Mouse (Mus musculus) left cerebral cortex, postnatal 14 days (tissue): ENCODE results near the gene Ugt1a10. TPM values are rescaled to one million over a fixed set of nuclear protein-coding genes. Genes with fewer than 3 reads are reported as not detected.

Experiments
- DNase-seq, 2 experiments: peaks; one replicate each; pipeline ENCODE4 v3.0.0; 2021 to 2022; ENCODE audit warnings: low spot score in 2 of 2, mixed read lengths in 1 of 2
- intact Hi-C: fragments of 180-260 bp; cut with DNase I; formaldehyde crosslinking; loops from one replicate; pipeline ENCODE4 v1.15.1; 2025
- microRNA-seq, 2 experiments: library from miRNA; unstranded; fragments of <30 nt; microRNA quantifications; one replicate each; pipeline ENCODE4 v1.2.0; 2022
- total RNA-seq, 2 experiments: library from RNA; stranded (reverse); gene quantifications; 2 replicates each; pipeline ENCODE4 v1.2.3; 2021

Ugt1a10 gene
- total RNA-seq, 2 experiments from 2014 or later, result not detected

DNA sequence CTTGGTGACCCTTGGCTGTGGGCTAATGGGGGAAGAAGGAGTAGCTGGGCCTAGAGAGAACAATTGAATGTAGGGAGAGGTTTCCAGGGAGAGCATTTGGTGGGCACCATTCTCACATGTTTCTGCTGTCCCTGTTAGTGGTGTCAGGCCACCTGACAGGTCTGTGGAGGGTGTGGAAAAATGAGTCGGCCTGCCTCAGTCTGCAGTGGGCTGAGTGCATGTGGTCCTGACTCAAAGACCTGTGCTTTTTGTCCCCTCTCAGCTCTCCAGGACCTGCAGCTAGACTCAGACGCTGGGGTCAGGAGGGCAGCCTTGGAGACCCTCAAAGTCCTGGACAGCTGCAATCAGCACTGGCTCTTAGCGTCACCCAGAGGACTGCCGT, 204.4 kb downstream of the Ugt1a10 start:
- DNase-seq, result no peak
- intact Hi-C loops, result loop anchor here (2.0 kb wide), 1 partner anchor 21 kb away; no protein-coding TSS in a partner anchor

DNA sequence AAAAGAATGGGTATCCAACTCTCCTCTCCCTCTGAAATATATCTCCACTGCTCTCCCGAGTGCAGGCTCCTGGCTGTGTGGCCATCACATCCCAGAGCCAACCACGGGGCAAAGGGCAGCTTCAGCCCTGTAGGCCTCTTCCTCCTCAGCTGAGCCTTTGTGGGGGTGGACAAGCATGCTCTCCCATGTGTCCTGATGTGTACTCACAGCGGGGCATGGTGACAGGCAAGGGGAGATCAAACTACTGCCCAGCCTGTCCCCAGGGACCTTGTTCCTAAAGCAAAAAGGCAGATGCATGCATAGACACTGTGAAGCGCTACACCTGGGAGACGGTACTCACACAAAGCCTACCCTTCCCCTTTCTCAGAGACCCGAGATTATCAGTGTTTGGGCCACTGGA, 204.9 kb downstream of the Ugt1a10 start:
- no peak for DNase-seq
- intact Hi-C loops, result loop anchor here (2.0 kb wide), 1 partner anchor 21 kb away; no protein-coding TSS in a partner anchor

DNA sequence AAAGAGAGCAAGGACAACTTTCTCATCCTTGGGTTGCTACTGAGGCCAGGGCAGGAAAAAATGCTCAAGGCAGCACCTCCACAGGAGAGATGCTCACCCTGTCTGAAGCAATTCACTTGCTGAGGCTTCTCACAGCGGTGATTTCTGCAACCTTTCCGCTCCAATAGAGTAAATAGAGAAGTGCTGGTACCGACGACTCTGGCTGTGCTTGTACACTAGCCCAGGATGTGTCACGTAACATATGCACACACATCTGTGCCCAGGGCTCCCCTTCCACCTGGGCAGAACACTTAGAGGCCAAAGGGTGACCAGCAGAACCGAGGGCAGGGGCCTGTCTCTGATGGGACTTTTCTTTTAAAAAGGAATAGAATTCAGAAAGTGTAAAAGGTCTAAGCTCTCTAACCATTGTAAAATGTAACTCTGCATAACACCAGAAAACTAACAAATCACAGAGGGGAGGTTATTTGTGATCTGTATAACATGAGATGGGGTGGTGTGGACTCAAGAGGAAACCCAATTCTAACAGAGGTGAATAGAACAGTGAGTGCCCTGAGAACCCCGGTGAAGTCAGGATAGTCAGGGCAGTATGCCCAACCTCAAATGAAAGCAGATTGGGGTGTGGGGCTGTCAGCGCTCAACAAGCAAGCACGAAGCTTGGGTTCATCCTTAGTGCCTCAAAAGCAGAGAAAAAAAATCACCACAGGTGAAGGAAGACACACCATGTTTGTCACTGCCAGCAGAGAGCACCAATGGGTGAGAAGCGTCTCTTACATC, 205.6 kb downstream of the Ugt1a10 start:
- no peak for DNase-seq
- intact Hi-C loops, result loop anchor here (2.0 kb wide), 1 partner anchor 20 kb away; no protein-coding TSS in a partner anchor

DNA sequence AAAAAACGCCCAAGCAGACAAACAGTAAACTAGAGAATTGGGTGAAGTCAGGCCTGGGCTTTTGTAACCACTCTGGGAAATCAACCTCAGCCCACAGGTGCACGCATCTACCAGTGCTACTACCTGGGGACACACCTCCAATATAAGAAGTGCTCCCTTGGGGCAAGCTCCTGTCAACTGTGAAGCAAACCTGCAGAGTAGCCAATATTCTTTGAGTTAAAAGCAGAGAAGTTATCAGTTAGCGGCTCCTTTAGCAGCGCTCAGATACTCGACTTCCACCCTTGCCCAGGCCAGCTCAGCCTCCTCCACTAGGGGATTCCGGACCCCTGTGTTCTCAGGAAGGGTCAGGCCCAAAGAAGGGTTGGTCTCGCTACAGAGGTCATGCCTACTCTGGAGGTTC, 206.5 kb downstream of the Ugt1a10 start:
- no peak for DNase-seq
- intact Hi-C loops, result loop anchor here (2.0 kb wide), 1 partner anchor 19 kb away; no protein-coding TSS in a partner anchor

DNA sequence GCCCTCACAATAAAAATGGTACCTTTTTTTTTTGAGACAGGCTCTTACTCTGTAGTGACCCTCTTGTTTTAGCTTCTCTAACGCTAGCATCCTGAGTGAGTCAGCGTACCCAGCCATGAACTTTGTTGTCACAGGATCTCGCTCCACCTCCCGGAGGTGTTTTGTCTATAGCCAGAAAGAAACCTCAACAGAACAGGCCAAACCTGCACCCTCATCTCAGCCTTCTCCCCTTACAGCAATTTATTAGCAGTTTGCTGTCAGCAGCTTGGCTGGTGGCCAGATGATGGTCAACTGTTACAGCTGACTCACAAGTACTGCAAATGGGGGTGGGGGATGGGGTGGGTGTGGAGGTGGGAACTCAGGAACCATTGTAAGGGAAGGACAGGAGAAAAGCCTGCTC, 207.1 kb downstream of the Ugt1a10 start:
- no peak for DNase-seq
- intact Hi-C loops, result no loop called here

DNA sequence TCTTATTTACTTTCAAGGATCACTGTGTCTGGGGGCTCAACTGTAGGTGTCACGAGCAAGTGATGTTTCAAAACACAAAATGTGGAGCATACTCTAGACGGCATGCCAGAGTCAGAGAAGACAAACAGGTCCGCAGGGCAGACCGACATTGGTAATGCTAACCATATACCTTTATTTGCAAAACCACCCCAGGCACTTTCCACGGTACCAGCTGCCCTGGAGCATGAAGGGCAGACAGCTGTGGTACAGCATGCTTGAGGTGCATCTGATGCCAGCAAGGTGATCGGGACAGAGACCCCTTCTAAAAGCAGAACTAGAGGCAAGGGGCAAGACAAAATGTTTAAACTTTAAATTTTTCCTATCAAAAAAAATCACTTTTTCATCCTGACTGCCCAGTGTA, 207.8 kb downstream of the Ugt1a10 start:
- intact Hi-C loops, result no loop called here
- no peak for DNase-seq

DNA sequence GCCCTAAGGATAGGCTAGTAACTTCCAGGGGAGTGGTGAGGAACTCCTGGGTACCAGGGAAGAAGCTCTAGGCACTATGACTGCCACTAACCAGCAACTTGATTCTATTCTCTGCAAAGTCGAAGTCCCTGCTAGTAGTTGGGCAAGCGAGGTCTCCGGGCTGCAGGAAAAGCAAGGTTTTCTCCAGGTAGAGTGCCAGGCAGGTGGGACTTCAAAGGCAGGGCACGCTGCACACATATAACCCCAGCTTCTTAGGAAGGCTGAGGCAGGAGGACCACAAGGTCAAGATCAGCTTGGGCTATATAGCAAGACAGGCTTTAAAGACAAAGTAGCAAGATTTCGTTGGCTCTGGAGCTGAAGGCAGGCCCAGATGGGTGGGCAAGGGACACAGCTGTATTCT, 208.6 kb downstream of the Ugt1a10 start:
- intact Hi-C loops, result no loop called here
- no peak for DNase-seq

DNA sequence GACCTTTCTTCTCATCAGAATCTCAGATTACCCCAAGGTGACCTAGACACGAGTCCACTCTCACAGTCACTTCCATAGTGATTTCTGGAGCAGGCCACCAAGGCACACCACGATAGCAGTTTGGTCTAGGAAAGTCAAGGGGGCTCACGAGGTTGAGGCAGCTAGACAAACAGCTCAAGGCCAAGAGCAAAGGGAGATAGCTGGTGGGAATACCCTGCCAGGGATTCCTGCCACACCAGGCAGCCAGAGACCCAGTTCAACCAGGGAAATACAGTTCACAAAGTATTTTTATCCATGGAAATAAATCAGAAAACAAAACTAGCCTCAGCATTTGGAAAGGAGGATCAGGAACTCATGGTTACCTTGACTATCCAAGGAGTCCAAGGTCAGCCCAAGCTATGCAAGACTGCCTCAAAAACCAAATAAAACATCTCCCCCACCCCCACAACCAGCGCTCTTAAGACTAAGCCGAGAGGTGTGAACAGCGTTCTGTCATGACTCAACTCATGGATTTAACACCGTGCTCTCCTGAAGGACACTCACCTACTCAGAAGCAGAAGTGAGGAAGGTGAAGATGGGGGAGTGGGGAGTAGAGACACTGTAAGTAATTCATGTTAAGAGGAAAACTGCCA, 209.2 kb downstream of the Ugt1a10 start:
- DNase-seq, result no peak
- intact Hi-C loops, result no loop called here

DNA sequence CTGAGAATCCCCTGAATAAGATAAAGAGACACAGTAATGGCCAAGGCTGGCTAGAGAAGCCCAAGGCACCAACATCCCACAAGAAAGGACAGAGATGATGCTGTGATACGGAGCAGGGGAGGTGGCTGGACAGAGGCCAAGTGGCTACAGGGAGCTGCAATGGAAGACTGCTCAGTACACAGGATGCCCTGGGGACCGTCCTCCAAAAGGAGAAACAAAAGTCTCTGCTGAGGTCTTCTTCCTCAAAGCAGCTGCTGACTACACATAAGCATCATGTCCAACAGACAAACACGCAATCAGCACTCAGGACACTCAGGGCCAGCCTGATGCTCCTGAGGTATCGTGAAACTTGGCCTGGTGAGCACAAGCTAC, 209.7 kb downstream of the Ugt1a10 start:
- no peak for DNase-seq
- intact Hi-C loops, result no loop called here

DNA sequence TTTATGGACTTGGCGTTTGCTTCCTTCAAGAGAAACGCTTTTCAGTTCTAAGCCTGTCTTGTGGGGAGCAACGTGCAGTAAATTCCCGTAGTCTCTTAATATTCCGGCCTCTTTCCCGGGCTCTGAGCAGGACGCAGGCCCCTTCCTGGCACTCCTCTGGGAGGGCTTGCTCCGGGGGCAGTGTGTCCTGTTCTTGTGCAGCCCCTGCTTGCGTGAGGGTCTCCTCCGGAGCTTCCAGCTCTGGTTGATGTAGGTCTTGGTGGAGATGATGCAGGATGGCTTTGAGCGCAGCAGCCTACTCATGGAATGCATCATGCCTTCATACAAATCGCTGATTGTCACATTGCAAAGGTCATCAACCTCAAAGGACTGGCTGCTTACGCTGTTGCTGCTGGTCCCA, 210.9 kb downstream of the Ugt1a10 start:
- no peak for DNase-seq
- intact Hi-C loops, result no loop called here

DNA sequence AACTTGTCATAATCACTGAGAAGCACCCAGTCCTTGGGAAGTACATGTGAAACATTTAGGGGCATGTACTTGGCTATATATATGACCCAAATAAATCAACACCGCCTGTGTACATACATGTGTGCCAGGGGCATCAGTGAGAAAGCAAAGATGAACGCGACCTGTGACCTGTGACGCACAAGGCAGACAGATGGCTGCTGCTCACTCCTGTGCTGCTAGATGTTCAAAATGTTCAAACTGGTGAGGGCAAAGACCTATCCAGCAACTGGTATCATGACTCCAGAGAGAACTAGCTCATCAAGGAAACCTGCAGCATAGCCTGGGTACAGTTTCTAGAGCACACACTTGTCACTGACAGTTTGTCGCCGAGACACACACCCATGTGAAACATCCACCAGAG, 212.3 kb downstream of the Ugt1a10 start:
- intact Hi-C loops, result no loop called here
- DNase-seq, result no peak

DNA sequence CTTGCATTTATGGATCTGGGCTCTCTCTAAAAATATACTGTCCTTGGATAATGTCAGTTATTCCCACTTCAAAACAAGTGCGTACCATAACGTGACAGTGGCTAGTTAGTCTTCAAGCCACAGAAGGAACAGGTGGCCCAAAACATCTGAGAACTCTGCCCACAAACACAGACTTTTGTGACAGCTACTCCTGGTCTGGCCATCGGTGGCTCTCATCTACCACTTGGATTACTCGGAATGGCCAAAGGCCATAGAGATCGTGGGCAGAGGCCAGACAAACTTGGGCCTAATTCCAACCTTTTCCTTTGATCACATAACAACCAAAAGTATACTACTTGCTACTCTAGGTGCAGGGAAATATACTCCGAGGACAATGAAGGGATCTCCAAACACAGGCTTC, 212.9 kb downstream of the Ugt1a10 start:
- intact Hi-C loops, result no loop called here
- no peak for DNase-seq

Small RNA genes within 50 kb of the gene (microRNA-seq; reads per million reads assigned to microRNA genes)
- gene Gm25198, result 0 reads per million in 2 experiments

Other genes with a start within 250 kb of the Ugt1a10 start
- 100 to 1,000 TPM; 128 to 140 TPM for gene Dgkd, start 202.1 kb upstream of the Ugt1a10 start, total RNA-seq
- gene Usp40, start 46.8 kb upstream of the Ugt1a10 start, total RNA-seq, result 10 to 100 TPM; 18.5 to 23.5 TPM
- gene Ugt1a9, start 15.4 kb downstream of the Ugt1a10 start, total RNA-seq, result not detected
- not detected for gene Ugt1a8, start 32.4 kb downstream of the Ugt1a10 start, total RNA-seq
- under 1 TPM; 0.44 to 0.49 TPM for gene Ugt1a7c, start 39.7 kb downstream of the Ugt1a10 start, total RNA-seq
- under 1 TPM; 0.20 to 0.23 TPM for gene Ugt1a6b, start 47.9 kb downstream of the Ugt1a10 start, total RNA-seq
- gene Ugt1a6a, start 79.4 kb downstream of the Ugt1a10 start, total RNA-seq, result under 1 TPM in 1 of 2 experiments, not detected in 1; 0.40 TPM
- under 1 TPM in 1 of 2 experiments, not detected in 1; 0.15 TPM for gene Ugt1a5, start 110.6 kb downstream of the Ugt1a10 start, total RNA-seq
- gene Ugt1a2, start 145.2 kb downstream of the Ugt1a10 start, total RNA-seq, result not detected
- gene Dnajb3, start 150.4 kb downstream of the Ugt1a10 start, total RNA-seq, result 1 to 10 TPM; 2.7 to 3.7 TPM
- under 1 TPM in 1 of 2 experiments, not detected in 1; 0.15 TPM for gene Ugt1a1, start 156.6 kb downstream of the Ugt1a10 start, total RNA-seq
- gene Mroh2a, start 171.6 kb downstream of the Ugt1a10 start, total RNA-seq, result under 1 TPM; 0.04 to 0.06 TPM
- gene Hjurp, start 222.2 kb downstream of the Ugt1a10 start, total RNA-seq, result 10 to 100 TPM; 36.8 to 38.3 TPM
- under 1 TPM; 0.61 to 0.68 TPM for gene Trpm8, start 222.3 kb downstream of the Ugt1a10 start, total RNA-seq